Mouse (Mus musculus) erythroblast, embryonic 14.5 days (primary cell): Measurements from ENCODE around the gene Tssc4. TPM values are rescaled to one million over a fixed set of nuclear protein-coding genes. Genes with fewer than 3 reads are reported as not detected.

Source experiments
- H3K27me3 ChIP-seq: 2 replicates; pipeline ENCODE4 v1.6.1; 2012; ENCODE audit warnings: inconsistent platforms; ENCODE audit not compliant: control insufficient read depth
- H3K36me3 ChIP-seq: 2 replicates; pipeline ENCODE4 v1.6.1; 2012; ENCODE audit warnings: mild to moderate bottlenecking, inconsistent platforms; ENCODE audit not compliant: control insufficient read depth
- H3K4me1 ChIP-seq: 2 replicates; pipeline ENCODE4 v1.6.1; 2012; ENCODE audit warnings: inconsistent platforms; ENCODE audit not compliant: control insufficient read depth
- H3K4me3 ChIP-seq: replicated peaks from 2 replicates; pipeline ENCODE3; 2012; ENCODE audit warnings: moderate library complexity, mild to moderate bottlenecking, inconsistent platforms
- H3K9me3 ChIP-seq: 2 replicates; pipeline ENCODE4 v1.6.1; 2012; ENCODE audit warnings: low read length, inconsistent platforms, mixed read lengths; ENCODE audit not compliant: control insufficient read depth
- GATA1 ChIP-seq: IDR thresholded peaks from 2 replicates; pipeline ENCODE4 v1.6.1; 2012; ENCODE audit warnings: low read length, inconsistent platforms, mixed read lengths
- TAL1 ChIP-seq: IDR thresholded peaks from 3 replicates; pipeline ENCODE4 v1.6.1; 2012; ENCODE audit warnings: low read length, inconsistent platforms, mixed read lengths
- polyA plus RNA-seq: library from polyadenylated mRNA; stranded (reverse); fragments of >175 nt; gene quantifications from 2 replicates; pipeline ENCODE4 v1.2.3, GENCODE M21; 2012

Gene Tssc4
- polyA plus RNA-seq, 1 experiment, result 23.4 TPM

DNA sequence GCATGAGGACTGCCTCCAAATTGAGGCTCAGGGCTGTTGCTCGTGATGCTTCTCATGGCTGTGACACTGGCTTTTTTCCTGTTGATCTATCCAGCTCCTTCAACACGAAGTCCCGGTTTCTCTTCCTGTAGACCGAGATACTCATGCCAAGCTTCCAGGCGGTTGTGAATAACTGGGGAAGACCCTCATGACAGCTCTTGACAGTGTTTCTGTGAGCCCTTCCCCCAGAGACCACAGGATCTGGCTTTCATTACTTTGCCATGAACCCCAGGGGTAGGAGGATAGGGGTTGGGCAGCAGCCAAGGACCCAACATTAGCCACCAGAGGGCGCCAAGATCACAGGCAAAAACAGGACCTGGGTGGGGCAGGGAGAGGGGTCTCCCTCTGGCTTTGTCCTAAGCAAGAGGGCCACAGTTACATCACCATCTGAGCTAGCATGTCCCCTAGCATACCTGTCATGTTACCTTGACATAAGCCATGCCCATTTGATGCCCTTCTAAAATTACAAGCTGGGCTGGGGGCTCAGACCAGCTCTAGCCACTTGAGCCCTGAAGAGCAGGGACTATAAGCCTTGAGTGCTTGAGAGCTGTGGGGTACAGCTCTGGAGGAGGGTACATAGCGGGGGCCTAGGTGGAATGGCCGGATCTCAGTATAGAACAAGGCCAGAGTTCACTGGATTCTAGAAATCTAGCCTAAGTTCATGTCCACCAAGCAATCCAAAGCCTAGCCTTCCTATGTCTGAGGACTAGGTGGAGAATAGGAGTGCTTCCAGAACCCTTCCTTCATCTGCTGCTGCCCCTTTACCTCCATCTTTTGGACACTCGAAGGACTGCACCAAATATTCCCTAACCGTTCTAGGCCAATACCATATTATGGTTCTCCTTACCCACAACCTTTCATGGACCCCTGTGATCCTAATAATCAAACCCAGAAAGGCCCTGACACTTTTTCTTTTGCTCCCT, 25.8 kb downstream of the Tssc4 start, which contains the start of gene Trpm5:
Gene Trpm5 (minus strand): TSS at position 51 of the 962 bp plus-strand sequence.
- TF ChIP-seq GATA1, result no peak
- TF ChIP-seq TAL1, result no peak
- Histone ChIP-seq H3K36me3 (no peaks in the 10 kb centered on the region), H3K27me3 (peaks cover 2% of the 10 kb centered on the region; the same call in 1 of the 2 replicates), H3K4me3 (no peak within 1 kb of the TSS), H3K9me3 (no peaks in the 10 kb centered on the region), H3K4me1 (peaks cover 2% of the 10 kb centered on the region; the same call in 1 of the 2 replicates)

DNA sequence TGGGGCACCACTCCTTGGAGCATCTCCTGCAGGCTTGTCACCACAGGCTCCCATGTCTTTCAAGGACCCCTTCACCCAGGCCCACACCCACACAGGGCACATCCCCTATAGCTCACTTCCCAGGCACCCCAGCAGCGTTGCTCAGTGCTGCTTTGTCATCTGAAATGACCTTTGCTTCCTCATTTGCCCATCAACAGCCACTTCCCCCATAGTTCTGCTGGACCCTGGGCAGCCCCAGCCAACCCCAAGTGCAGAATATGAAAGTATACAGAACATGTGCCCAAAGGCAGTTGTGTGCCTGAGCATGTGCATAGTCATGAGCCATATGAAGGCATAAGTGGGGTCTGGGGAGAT, 26.5 kb downstream of the Tssc4 start:
- no peaks in the 10 kb centered on the region for H3K9me3 ChIP-seq
- peaks cover 5% of the 10 kb centered on the region; the same call in 1 of the 2 replicates for H3K27me3 ChIP-seq
- H3K36me3 ChIP-seq, result no peaks in the 10 kb centered on the region
- peaks cover 2% of the 10 kb centered on the region; the same call in 1 of the 2 replicates for H3K4me1 ChIP-seq
- no peak overlapping the region for H3K4me3 ChIP-seq
- TF ChIP-seq TAL1 (no peak), GATA1 (no peak)

DNA sequence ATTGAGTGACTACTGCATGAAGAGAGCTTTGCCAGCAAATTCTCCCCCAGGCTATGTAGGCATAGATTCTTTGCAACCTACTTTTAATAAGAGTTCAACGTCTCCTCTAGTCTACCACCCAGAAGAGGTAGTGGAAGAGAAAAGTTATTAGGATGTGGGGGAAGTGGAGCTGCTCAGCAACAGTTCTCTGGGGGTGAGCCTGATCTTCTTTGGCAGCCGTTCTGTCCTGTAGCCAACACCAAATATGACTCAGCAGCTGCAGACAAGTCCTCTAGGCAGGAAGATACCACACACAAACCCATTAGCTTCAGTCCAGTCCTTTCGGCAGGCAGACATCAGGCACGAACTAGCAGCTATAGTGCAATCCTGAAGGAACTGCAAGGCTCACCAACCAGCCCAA, 31.7 kb downstream of the Tssc4 start:
- Histone ChIP-seq H3K4me3 (no peak overlapping the region), H3K9me3 (no peaks in the 10 kb centered on the region), H3K36me3 (no peaks in the 10 kb centered on the region), H3K27me3 (peaks cover 21% of the 10 kb centered on the region), H3K4me1 (no peaks in the 10 kb centered on the region)
- no peak for TF ChIP-seq TAL1

DNA sequence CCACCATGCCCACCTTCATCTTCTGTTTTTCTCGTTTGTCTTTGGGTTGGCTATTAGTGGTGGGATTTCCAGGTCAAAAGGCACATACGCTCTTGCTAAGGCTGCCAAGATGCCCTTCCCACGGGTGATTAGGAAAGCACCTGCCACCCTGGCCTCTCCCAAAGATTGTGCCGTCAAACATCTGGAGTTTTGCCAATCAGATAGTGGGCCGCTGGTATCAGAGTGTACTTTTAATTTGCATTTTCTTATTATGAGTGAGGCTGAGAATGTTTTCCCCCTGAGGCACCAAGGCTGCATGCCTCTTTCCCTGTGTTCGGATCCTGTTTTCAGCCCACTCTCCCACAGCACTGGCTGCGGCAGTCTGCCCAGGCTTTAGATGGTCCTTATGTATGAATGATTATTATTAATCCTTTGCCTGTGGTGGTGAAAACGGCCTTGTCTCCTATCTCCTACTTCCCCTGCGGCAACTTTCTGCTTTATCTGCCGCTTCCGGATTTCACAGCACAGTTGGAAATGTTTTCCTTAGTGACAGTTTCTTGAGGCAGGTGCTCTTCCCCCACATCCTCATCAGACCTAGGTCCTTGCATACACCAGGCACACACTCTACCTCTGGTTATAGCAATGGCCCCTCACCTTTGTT, 36.3 kb downstream of the Tssc4 start:
- no peaks in the 10 kb centered on the region for H3K36me3 ChIP-seq
- no peak for TF ChIP-seq GATA1
- TF ChIP-seq TAL1, result no peak
- peaks cover 61% of the 10 kb centered on the region for H3K27me3 ChIP-seq
- no peaks in the 10 kb centered on the region for H3K9me3 ChIP-seq
- H3K4me3 ChIP-seq, result no peak overlapping the region
- peaks cover 2% of the 10 kb centered on the region; the same call in 1 of the 2 replicates for H3K4me1 ChIP-seq

DNA sequence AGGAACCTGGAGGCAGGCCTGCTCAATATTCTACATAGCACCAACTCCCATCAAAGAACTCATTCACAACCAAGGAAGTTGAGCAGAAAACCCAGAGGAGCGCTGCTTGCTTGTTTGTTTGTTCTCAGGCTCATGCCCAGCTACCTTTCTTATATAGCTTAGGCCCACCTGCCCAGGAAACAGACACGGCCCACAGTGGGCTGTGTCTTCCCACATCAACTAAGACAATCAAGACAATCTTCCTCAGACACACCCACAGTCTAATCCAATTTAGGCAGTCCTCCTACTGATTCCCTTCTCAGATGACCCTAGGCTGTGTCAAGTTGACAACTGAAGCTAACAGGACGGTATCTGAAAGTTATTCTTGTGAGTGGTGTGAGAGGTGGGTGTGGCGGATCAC, 37.0 kb downstream of the Tssc4 start, which contains the start of gene Kcnq1:
Gene Kcnq1 (plus strand): TSS at position 301 of the 400 bp plus-strand sequence.
- no peaks in the 10 kb centered on the region for H3K36me3 ChIP-seq
- peaks cover 2% of the 10 kb centered on the region; the same call in 1 of the 2 replicates for H3K4me1 ChIP-seq
- H3K4me3 ChIP-seq, result no peak within 1 kb of the TSS
- H3K27me3 ChIP-seq, result peaks cover 56% of the 10 kb centered on the region
- no peaks in the 10 kb centered on the region for H3K9me3 ChIP-seq
- TF ChIP-seq TAL1 (no peak), GATA1 (no peak)

DNA sequence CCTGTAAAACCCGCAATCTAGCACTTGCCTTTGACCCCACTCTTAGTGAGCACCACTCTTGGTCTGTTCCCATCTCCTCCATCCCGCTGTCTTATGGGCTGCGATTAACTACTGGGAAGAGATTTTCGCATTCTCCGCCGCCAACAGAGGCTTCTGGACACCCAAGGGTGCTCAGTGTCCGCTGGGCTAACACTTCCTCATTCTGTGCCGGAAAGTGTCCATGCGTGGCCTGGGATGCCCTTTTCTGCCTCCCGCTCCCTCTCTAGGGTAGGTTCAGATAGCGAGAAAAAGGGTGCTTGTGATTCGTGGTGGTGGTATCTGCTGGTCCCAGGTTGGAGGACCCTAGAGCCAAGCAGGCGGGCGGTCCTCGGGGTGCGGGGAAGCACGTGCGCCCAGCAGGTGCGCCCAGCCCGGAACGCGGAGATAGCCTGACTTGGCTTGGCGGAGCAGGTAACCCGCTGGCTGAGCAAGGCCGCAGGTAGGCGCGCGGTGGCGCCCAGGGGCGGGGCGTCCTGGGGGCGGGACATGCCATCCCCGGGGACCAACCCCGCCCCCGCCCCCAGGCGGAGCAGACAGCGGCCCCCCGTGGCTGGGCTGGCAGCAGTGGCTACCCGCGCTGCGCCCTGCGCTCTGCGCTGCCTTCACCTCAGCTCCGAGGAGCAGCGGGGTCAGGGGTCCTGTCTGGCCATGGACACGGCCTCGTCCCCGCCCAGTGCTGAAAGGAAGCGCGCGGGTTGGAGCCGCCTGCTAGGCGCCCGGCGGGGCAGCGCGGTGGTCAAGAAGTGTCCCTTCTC, 37.8 kb downstream of the Tssc4 start:
- no peak for TF ChIP-seq TAL1
- no peak for TF ChIP-seq GATA1
- peaks cover 56% of the 10 kb centered on the region for H3K27me3 ChIP-seq
- H3K36me3 ChIP-seq, result no peaks in the 10 kb centered on the region
- no peak overlapping the region for H3K4me3 ChIP-seq
- H3K4me1 ChIP-seq, result peaks cover 2% of the 10 kb centered on the region; the same call in 1 of the 2 replicates
- no peaks in the 10 kb centered on the region for H3K9me3 ChIP-seq

DNA sequence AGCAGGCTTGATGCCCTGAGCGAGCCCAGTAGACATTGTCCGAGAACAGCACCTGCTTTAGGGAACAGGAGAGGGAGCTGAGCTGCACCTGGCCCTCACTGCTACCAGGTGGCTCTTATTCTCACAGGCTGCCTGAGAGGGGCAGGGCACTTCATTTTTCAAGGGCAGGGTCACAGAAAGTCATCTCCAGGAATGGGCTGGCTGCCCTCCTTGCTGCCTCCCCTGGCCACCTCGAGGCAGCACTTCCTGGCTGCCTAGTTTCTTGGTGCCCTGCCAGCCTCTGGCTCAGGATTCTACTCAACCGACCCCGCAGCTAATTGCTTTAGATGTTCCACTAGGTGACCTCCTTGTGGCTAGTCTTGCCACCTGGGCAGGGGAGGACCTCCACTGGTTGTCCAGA, 39.2 kb downstream of the Tssc4 start:
- H3K36me3 ChIP-seq, result no peaks in the 10 kb centered on the region
- peaks cover 54% of the 10 kb centered on the region for H3K27me3 ChIP-seq
- no peaks in the 10 kb centered on the region for H3K9me3 ChIP-seq
- no peak for TF ChIP-seq GATA1
- TF ChIP-seq TAL1, result no peak
- peaks cover 4% of the 10 kb centered on the region for H3K4me1 ChIP-seq
- no peak overlapping the region for H3K4me3 ChIP-seq

DNA sequence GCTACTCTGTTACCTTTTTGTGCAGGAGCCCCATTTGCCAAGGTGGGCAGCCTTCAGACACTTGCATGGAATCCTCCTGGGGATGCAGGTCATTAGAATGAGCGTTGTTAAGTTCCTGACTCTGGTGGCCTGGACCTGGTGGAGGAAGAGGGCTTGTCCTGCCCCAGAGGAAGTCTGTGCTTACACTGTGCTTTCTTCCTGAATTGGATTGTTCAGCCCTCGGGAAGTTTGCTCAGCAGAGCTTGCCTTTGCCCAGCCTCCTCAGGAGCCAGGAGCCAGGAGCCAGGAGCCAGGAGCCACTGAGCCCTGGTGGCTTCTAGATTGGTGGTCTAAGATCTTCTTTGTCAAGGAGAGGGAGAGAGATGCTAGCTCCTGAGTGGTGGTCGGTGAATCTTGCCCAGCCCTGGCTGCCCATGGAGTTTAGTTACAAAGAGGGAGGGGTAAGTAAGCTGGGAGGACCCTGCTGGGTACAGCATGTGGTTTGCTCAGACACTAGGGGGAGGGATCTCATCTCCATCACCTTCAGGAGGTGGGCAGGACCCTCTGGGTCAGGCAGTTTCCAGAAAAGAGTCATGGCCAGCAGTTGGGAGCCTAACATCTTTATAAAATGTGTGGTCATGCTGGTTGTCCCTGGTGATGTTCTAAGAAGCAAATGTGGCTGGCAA, 40.1 kb downstream of the Tssc4 start:
- Histone ChIP-seq H3K9me3 (no peaks in the 10 kb centered on the region), H3K27me3 (peaks cover 54% of the 10 kb centered on the region), H3K4me3 (no peak overlapping the region), H3K36me3 (no peaks in the 10 kb centered on the region), H3K4me1 (peaks cover 4% of the 10 kb centered on the region)
- TF ChIP-seq GATA1 (no peak), TAL1 (no peak)
